Mouse (Mus musculus) liver, postnatal 0 days (tissue): ENCODE data around the gene Pin1.

Source experiments
- CTCF ChIP-seq: sonication (generic); IDR thresholded peaks from 2 replicates; pipeline ENCODE4 v1.5.1; 2016; ENCODE audit warnings: antibody characterized with exemption, low read depth
- EP300 ChIP-seq: IDR thresholded peaks from 2 replicates; pipeline ENCODE4 v1.6.1; 2016; ENCODE audit warnings: antibody characterized with exemption, low read depth, mild to moderate bottlenecking

- no peak for TF ChIP-seq CTCF
- no peak for TF ChIP-seq EP300
These were observed 54.1 kb downstream of the Pin1 start for GRCm38 (mm10) chr9:20705981-20706380.
